Mouse (Mus musculus) lung, adult 2 months (tissue): ENCODE measurements at regions not wholly inside any gene's neighbourhood (a gene's known extent, or its start where the extent isn't known, plus 50 kb on each side); places are given as distances from the start of the nearest gene placed in this dataset.

ENCODE experiments used
- CTCF ChIP-seq: fragments of 200-500 bp; IDR thresholded peaks from 2 replicates; pipeline ENCODE4 v1.5.1; 2011; ENCODE audit warnings: mild to moderate bottlenecking, low read length, control low read depth; ENCODE audit not compliant: insufficient read depth
- POLR2A ChIP-seq: fragments of 200-500 bp; IDR thresholded peaks from 2 replicates; pipeline ENCODE4 v1.6.1; 2011; ENCODE audit warnings: low read depth, mild to moderate bottlenecking, control low read depth, low read length, borderline replicate concordance; ENCODE audit errors: extremely low read depth

DNA sequence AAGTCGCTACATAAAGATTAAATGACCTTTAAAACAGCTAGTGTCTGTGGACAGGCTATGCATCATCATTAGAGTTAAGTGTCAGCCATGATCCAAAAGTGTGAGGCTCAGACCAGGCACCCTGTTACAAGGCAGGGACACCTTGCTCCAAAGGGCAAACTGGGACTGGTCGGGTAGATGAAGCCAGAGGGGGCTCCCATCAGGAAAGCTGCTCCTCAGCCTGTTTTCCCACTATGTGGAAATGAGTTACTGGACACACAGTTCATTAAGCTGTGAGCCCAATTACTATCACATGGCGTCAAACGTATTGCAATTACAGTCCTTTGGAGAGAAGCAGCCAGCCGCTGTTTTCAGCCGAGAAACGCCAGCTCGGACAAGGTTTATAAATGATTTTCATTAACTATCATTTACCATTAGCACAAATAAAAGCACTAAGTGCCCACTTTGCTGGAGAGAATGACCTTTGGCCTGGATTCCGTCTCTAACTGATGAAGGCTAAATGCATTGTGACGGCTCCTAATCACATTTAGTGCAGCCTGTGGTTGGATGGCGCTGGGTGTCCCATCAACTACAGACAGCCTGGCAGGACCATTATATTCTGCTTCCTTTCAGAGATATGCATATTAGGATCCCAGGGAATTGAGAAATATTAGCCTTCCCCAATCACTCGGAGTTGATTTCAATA is 203.5 kb upstream of the Azi2 start:
- TF ChIP-seq CTCF, result no peak
- no peak for TF ChIP-seq POLR2A
